Mouse (Mus musculus) gastrocnemius, postnatal 14 days (tissue): ENCODE measurements at regions not wholly inside any gene's neighbourhood (a gene's known extent, or its start where the extent isn't known, plus 50 kb on each side); places are given as distances from the start of the nearest gene placed in this dataset.

ENCODE experiments used
- DNase-seq: peaks from one replicate; pipeline ENCODE4 v3.0.0; 2021; ENCODE audit warnings: mixed read lengths
- intact Hi-C: fragments of 180-260 bp; cut with DNase I; formaldehyde crosslinking; loops from one replicate; pipeline ENCODE4 v1.15.1; 2025; ENCODE audit warnings: low total_unique reads
- microRNA-seq, 2 experiments: library from miRNA; unstranded; fragments of <30 nt; microRNA quantifications; one replicate each; pipeline ENCODE4 v1.2.0; 2021

GRCm38 (mm10) chr13:90643575-90644215 is 261.5 kb downstream of the Atp6ap1l start:
- intact Hi-C loops: no loop called here

GRCm38 (mm10) chr13:90643109-90643508 is 262.0 kb downstream of the Atp6ap1l start:
- no peak for DNase-seq
- intact Hi-C loops: no loop called here

More at GRCm38 (mm10) chr13:90643575-90644215, 261.5 kb downstream of the Atp6ap1l start:
- no peak for DNase-seq

- intact Hi-C loops: no loop called here
- DNase-seq: no peak
These were observed 262.8 kb downstream of the Atp6ap1l start for GRCm38 (mm10) chr13:90642206-90642823.

Small RNAs in the stretch of these regions (microRNA-seq; reads per million reads assigned to microRNA genes)
- gene Gm44338: 0 reads per million in 2 experiments
